Mouse (Mus musculus) frontal cortex, postnatal 25 days (tissue): ENCODE results near the gene Lin37.

Experiments
- DNase-seq, 2 experiments: peaks; one replicate each; pipeline ENCODE4 v3.0.0; 2022; ENCODE audit warnings: low spot score in 2 of 2

Lin37 gene

DNA sequence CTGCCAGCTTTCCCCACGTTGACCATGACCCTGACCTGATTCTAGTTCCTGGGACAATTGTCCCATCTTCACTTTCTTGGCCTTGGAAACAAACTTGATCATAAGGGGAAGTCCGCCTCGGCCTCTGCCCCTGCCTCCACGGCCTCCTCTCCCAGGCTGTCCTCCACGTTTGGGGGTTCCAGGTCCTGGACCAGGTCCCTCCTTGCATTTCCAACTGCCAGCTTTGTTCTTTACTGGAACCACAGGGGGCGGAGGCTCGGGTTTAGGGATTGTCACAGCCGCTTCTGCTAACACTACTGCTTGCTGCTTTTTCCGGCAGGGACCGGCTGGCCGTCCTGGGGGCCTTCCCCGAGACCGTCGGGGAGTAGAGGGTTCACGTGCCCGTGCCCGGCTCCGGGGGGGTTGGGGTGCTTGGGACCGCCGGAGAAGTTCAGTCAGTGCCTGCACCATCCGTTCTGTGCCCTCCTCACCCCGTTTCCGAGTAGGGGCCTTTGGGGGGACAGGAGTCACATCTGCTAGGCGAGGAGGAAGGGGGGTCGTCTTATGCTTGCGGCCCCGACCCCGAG lies 26.9 kb upstream of the Lin37 start:
- no peak for DNase-seq

DNA sequence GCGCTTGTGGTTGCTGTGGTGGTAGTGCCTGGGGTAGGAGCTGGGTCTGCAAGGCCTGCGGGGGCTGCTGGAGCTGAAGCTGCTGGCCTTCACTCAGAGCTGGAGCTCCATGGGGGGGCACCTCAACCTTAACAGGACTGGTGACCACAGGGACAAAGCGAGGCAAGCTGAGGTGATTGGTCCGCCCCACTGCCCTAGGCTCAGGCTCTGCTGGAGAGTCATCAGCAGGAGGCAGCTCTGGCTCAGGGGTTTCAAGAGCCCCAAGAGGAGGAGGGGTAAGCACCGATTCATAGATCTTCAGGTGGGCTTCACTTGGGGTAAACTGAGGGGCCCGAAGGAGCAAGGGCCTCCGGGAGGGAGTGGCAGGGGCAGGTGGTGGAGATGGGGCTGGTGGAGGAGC lies 25.5 kb upstream of the Lin37 start:
- DNase-seq, result no peak

GRCm38 (mm10) chr7:30584339-30584738 lies 24.7 kb upstream of the Lin37 start:
- no peak for DNase-seq

DNA sequence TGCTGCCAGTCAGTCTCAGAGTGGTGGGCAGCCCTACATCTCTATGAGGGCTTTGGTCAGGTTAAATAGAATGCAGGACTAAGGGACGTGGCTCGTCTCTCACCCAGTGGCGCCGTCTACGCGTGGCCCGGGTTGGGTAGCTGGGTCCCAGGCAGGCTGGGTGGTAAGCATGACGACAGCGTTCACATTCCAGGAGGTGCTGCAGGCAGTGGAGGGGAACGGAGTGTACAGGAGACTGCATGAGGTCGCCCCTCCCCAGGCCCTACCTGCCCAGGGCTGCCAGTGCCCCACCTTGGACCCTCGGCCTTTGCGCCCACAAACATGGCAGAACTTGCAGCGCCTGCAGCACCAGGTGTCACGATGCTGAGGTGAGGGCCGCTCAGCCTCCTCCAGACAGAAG lies 21.9 kb upstream of the Lin37 start:
- no peak for DNase-seq

GRCm38 (mm10) chr7:30579950-30580349 lies 20.3 kb upstream of the Lin37 start:
- no peak for DNase-seq

DNA sequence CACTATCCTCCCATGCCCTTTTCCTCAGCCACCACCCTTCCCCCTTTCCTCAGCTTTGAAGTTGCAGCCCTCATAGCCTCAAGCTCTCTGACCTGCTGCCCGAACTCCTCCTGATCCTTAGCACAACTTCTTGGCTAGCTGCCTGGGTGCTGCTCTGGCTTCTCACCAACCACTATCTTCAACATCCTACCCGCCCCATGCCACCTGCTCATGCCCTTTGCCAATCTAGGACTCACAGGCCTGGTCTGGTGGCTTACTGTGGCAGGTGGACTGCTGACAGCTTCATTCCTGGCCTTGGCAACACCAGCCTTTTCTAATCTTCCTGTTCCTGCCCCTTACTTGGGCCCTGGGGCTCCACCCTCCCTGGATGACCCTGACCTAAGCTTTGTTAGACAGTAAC lies 13.3 kb upstream of the Lin37 start:
- DNase-seq, result no peak

DNA sequence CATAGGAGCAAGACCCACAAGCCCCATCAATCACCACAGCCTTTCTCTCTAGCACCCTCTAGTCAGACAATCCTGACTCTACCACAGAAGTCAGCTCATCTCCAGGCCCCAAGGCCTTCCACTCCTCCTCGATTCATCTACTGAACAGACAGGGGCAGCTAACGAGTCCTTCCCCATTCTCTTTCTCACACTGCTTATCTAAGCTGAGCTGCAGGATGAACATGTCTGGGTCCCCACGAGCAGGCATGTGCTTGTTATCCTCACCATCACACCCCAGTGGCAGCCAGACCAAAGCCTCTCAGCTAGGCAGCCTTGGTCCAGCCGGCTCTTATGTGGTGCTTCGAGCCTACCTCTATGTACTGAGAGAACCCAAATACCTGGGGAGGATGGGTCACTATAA lies 12.8 kb upstream of the Lin37 start:
- DNase-seq, result no peak

GRCm38 (mm10) chr7:30567555-30567954 lies 7.9 kb upstream of the Lin37 start:
- no peak for DNase-seq

GRCm38 (mm10) chr7:30566033-30566432 lies 6.4 kb upstream of the Lin37 start:
- DNase-seq, result no peak

- DNase-seq, result no peak
Measured at GRCm38 (mm10) chr7:30564970-30565571, 5.4 kb upstream of the Lin37 start, which contains the start of gene Igflr1. Gene Igflr1 (plus strand): TSS chr7:30565427.

DNA sequence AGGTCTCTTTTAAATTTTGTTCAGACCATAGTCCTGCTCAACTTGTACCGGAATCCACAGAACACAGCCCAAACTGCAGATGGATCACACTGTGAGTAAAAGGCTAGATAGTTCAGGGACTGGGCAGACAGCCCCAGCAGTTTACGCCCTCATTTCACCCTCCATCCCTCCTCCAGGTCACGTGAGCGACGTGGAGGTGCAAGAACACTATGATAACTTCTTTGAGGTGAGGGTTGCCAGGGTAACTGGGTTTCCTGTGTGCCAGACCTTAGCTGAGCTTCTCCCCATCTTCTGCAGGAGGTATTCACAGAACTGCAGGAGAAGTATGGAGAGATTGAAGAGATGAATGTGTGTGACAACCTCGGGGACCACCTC lies 4.3 kb upstream of the Lin37 start:
- no peak for DNase-seq

DNA sequence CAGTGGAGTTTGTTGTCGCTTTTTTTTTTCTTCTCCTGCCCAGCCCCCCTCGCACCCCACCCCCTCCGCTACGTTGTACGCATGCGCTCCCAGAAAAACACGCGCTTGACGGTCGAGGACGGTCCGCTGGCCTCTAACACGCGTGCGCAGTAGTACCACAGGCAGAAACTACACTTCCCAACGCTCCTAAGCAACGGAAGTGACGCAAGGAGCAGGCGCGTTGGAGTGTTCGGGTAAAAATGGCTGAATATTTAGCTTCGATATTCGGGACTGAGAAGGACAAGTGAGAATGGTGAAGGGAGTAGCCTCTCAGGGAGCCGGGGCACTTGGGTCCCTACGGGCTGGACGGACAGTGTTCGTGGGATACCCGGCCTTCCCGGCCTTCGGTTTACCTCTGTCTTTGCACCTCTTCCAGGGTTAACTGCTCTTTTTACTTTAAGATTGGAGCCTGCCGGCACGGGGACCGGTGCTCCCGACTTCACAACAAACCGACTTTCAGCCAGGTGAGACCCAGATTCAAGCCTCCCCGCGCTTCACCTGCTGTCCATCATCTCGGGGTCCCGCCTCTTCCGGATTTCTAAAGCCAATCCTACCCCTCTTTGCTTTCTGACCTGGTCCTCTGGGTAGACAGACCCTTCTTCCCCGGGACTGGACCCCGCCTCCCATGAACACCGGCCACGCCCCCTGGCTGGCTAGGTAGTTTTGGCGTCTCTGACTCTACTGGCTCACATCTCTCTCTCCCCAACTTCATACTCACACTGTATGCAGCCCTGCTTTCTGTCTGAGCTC lies 3.7 kb upstream of the Lin37 start, which contains the start of the genes U2af1l4, Gm49396 and Psenen:
U2af1l4 (plus strand) TSS at position 185 of the 789 bp plus-strand sequence.
Gm49396 (plus strand) TSS at position 228 of the 789 bp plus-strand sequence.
Psenen (minus strand) TSS at position 511 of the 789 bp plus-strand sequence.
- DNase-seq, result peak; percentile 82 to 92

DNA sequence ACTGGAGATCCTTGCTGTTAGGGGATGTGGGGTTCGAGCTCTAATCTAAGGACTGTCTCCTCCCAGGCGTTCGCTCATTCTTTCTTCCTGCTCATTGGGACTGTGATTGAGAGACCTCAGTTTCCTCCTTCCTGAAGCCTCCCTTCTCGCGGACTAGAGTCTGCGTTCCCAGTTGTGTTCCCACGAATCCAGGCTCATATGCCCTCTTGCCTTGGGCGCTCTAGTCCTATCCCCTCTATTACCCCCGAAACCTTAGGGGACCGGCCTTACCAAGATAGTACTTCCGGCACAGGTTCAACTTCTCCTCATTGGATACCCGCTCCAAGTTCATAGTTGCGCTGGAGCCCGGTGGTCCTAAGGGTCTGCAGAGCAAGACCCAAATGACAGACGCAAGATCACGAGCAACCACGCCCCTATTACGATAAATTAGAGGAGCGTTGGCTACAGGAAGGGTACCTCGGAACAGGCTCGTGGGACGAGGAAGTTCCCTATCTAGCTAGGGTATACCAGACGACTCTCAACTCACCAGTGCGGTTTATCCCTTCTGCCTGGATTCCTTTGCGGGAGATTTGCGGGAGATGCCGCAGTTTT lies 3.0 kb upstream of the Lin37 start:
- DNase-seq, result no peak

GRCm38 (mm10) chr7:30560296-30560695 lies 658 bp upstream of the Lin37 start:
- DNase-seq, result no peak

GRCm38 (mm10) chr7:30558656-30559442 lies 789 bp downstream of the Lin37 start:
- no peak for DNase-seq

- DNase-seq, result no peak
Measured at GRCm38 (mm10) chr7:30557901-30558514, 1.6 kb downstream of the Lin37 start.

- no peak for DNase-seq
Measured at GRCm38 (mm10) chr7:30556894-30557536, 2.6 kb downstream of the Lin37 start.

- no peak for DNase-seq
Measured at GRCm38 (mm10) chr7:30553810-30554584, 5.6 kb downstream of the Lin37 start.

DNA sequence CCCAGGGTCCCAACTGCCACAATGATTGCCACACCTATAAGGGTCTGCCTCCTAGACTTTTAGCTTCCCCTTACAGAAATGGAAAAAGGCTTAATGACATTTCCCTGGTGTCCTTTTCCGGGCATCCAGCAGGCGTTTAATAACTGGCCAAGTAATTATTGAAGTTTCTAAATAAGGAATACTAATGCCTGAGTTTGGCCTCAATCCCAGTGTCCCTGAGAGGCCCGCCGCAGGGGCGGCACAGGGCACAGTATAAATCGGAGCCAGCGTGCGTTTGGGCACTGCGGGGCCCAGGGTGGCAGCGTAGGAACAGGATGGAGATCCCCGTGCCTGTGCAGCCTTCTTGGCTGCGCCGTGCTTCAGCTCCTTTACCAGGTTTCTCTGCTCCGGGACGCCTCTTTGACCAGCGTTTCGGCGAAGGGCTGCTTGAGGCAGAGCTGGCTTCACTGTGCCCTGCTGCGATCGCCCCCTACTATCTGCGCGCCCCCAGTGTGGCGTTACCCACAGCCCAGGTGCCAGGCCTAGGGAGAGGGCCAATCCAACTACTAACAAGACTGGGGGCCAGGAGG lies 6.5 kb downstream of the Lin37 start:
- DNase-seq, result no peak
